14 mouse cellular contexts compared by ENCODE assay signal in the genomic region with DNA sequence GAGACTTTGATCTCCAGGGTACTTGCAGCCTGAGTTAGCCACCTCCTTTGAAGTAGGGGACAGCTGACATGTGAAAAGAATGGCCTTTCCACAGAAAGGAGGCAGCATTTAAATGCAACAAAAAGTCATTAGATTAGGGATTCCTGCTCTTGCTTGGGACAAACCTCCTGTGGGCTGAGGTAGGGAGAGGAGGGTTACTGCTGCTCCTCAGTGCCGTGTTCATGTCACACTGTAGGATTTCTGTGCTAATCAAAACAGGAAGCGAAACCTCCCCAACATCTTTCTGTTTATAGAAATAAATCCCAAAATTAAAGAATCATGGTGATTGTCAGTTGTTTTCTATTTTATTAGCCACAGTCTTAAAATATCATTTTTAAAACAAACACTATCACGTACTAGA.
"Had no signal": no experiment of that assay in that cellular context is flagged by ENCODE, and none has a peak within 500 bp of the region (broad histone marks: within the 10 kb centered on the region; RNA-seq: fewer than 3 reads in every experiment).

No protein-coding gene starts in this region.

- DNase-seq: lung, adult 18-20 months; lung, embryonic 14.5 days; lung, postnatal 10 days; lung, postnatal 4 days; midbrain, embryonic 14.5 days; retina, postnatal 1 day; right cerebral cortex, adult 18-20 months; right cerebral cortex, postnatal 25 days; right cerebral cortex, postnatal 4 days; spleen, adult 18-20 months; thymus, adult 18-20 months; thymus, postnatal 14 days; thymus, postnatal 36 days had no signal

- ATAC-seq: midbrain, embryonic 16.5 days had no signal
